In genomic region chr12:112850344-112850743, GRCm38 (mm10) we compare ENCODE assay signal across 22 mouse cellular contexts. TPM values are rescaled to one million over a fixed set of nuclear protein-coding genes. Genes with fewer than 3 reads are reported as not detected.
DNase-seq lines count a peak whose midpoint lies in the region; ATAC-seq and TF ChIP-seq lines count a peak whose summit lies in the region.
"Had no signal": no experiment of that assay in that cellular context is flagged by ENCODE, and none has a peak within 500 bp of the region (broad histone marks: within the 10 kb centered on the region; RNA-seq: fewer than 3 reads in every experiment).

No protein-coding gene starts in this region.

- 72% methylated on average over 9 of the region's 9 CpGs for WGBS in spleen, adult 2 months

- no peak for DNase-seq in spleen, adult 2 months (ENCODE audit: low read depth in 1 of 2, low spot score in 2 of 2)
- DNase-seq in spleen, postnatal 14 days (ENCODE audit: low spot score in 2 of 2), result no peak
- peak; percentile 49 to 55 for DNase-seq in B cell, adult 2 months
- DNase-seq in naive thymus-derived CD4-positive, alpha-beta T cell, adult 2 months (ENCODE audit: low read depth), result peak; percentile 15
- no peak for DNase-seq in cerebellum, postnatal 10 days
- DNase-seq: cerebellum, adult 11 months; cerebellum, adult 8-10 months; cerebellum, postnatal 25 days; gastrocnemius, adult 2 months; gastrocnemius, postnatal 25 days; heart, adult 2 months; heart, postnatal 14 days; kidney, adult 18-20 months had no signal

- no peak for TF ChIP-seq EP300 in ES-Bruce4 (IDR thresholded peaks at IDR 0.05; ENCODE audit: insufficient read depth, low read depth, low read length)

- TF ChIP-seq POLR2A in spleen, adult 2 months (IDR thresholded peaks at IDR 0.05; ENCODE audit: low read depth, low read length), result no peak
- no peak for TF ChIP-seq POLR2A in ES-Bruce4 (IDR thresholded peaks at IDR 0.05; ENCODE audit: insufficient read depth, low read length)

- H3K4me3 ChIP-seq in spleen, adult 2 months (ENCODE audit: extremely low read depth, insufficient read depth, insufficient read length), result no peak overlapping the region
- peak overlapping the region; percentile 3; the same call in 1 of the 2 replicates for H3K4me3 ChIP-seq in ES-Bruce4 (ENCODE audit: low read depth, low read length)
- H3K4me3 ChIP-seq: embryonic facial prominence, embryonic 13.5 days; gastrocnemius, adult 2 months; heart, adult 2 months; heart, embryonic 15.5 days; hindbrain, embryonic 13.5 days; intestine, embryonic 15.5 days had no signal

- ATAC-seq in activated CD4-positive, CD25-positive, alpha-beta regulatory T cell, adult 4 months, result no peak
- ATAC-seq: forebrain, embryonic 14.5 days; hindbrain, postnatal 0 days; intestine, embryonic 15.5 days had no signal

- H3K36me3 ChIP-seq in spleen, adult 2 months (ENCODE audit: control insufficient read depth, insufficient read depth, low read length), result peaks cover 20% of the 10 kb centered on the region
- no peaks in the 10 kb centered on the region for H3K36me3 ChIP-seq in ES-Bruce4 (ENCODE audit: control insufficient read depth, insufficient read depth, low read length, poor library complexity, severe bottlenecking)
- H3K36me3 ChIP-seq: embryonic facial prominence, embryonic 13.5 days; G1E; heart, embryonic 15.5 days; hindbrain, embryonic 13.5 days; intestine, embryonic 15.5 days had no signal

- no peak for TF ChIP-seq CTCF in spleen, adult 2 months (IDR thresholded peaks at IDR 0.05; ENCODE audit: extremely low read depth, insufficient read depth, insufficient read length, insufficient replicate concordance)
- TF ChIP-seq CTCF in ES-Bruce4 (IDR thresholded peaks at IDR 0.05; ENCODE audit: low read depth, low read length), result no peak

- 0 out of 2 replicates have a peak overlapping the region, but pooled peaks have one; percentile 10 for H3K27ac ChIP-seq in spleen, adult 2 months (ENCODE audit: insufficient read depth, low read length)
- peak overlapping the region; percentile 38 for H3K27ac ChIP-seq in ES-Bruce4 (ENCODE audit: insufficient read depth, low read length)
- H3K27ac ChIP-seq: embryonic facial prominence, embryonic 13.5 days; gastrocnemius, adult 2 months; heart, adult 2 months; heart, embryonic 15.5 days; hindbrain, embryonic 13.5 days; hindbrain, postnatal 0 days; intestine, embryonic 15.5 days had no signal

- H3K9ac ChIP-seq in ES-Bruce4 (ENCODE audit: low read depth, poor library complexity, severe bottlenecking), result peak overlapping the region; percentile 6; the same call in 1 of the 2 replicates
- H3K9ac ChIP-seq: embryonic facial prominence, embryonic 13.5 days; heart, embryonic 15.5 days; hindbrain, embryonic 13.5 days; intestine, embryonic 15.5 days had no signal

- H3K9me3 ChIP-seq in ES-Bruce4 (replicated peaks; ENCODE audit: control insufficient read depth, insufficient read depth, low read length, poor library complexity, severe bottlenecking), result no peaks in the 10 kb centered on the region
- H3K9me3 ChIP-seq: embryonic facial prominence, embryonic 13.5 days; G1E; heart, embryonic 15.5 days; hindbrain, embryonic 13.5 days; intestine, embryonic 15.5 days had no signal

- H3K4me1 ChIP-seq in spleen, adult 2 months (ENCODE audit: control insufficient read depth, insufficient read depth, insufficient read length), result peaks cover 18% of the 10 kb centered on the region; the same call in 1 of the 2 replicates
- H3K4me1 ChIP-seq in ES-Bruce4 (ENCODE audit: control insufficient read depth, insufficient read depth, low read length), result no peaks in the 10 kb centered on the region
- H3K4me1 ChIP-seq: embryonic facial prominence, embryonic 13.5 days; heart, embryonic 15.5 days; hindbrain, embryonic 13.5 days had no signal

- no peaks in the 10 kb centered on the region for H3K27me3 ChIP-seq in spleen, adult 2 months (ENCODE audit: control insufficient read depth, insufficient read depth, low read length)
- no peaks in the 10 kb centered on the region for H3K27me3 ChIP-seq in ES-Bruce4 (ENCODE audit: control insufficient read depth, insufficient read depth, low read length, poor library complexity, severe bottlenecking)
- H3K27me3 ChIP-seq: embryonic facial prominence, embryonic 13.5 days; intestine, embryonic 15.5 days had no signal

RNA-seq across cellular contexts. Expression of gene Gpr132, which starts 17.7 kb away (rescaled TPM):
- polyA plus RNA-seq in spleen, adult 2 months (2012; rRNA removed), result 77.9 and 81.1 TPM in 2 replicates
- 0.64 and 0.93 TPM in 2 replicates for polyA plus RNA-seq in ES-Bruce4 (2011; ENCODE audit: insufficient read depth, insufficient read length, low read depth, missing spikeins)
- polyA plus RNA-seq in activated CD4-positive, CD25-positive, alpha-beta regulatory T cell, adult 4 months (2017; shearing (Covaris generic)), result 10 to 100 TPM; 65.9 to 77.3 TPM
- polyA plus RNA-seq: embryonic facial prominence, embryonic 13.5 days; forebrain, embryonic 14.5 days; hindbrain, embryonic 13.5 days had no signal

RNA-seq across cellular contexts. Expression of gene Cdca4, which starts 21.1 kb away (rescaled TPM):
- polyA plus RNA-seq in spleen, adult 2 months (2012; rRNA removed), result 30.4 and 34.0 TPM in 2 replicates
- 58.9 and 59.1 TPM in 2 replicates for polyA plus RNA-seq in ES-Bruce4 (2011; ENCODE audit: insufficient read depth, insufficient read length, low read depth, missing spikeins)
- 10 to 100 TPM; 63.6 to 87.5 TPM for polyA plus RNA-seq in activated CD4-positive, CD25-positive, alpha-beta regulatory T cell, adult 4 months (2017; shearing (Covaris generic))

RNA-seq across cellular contexts. Expression of gene Clba1, which starts 41.6 kb away (rescaled TPM):
- polyA plus RNA-seq in spleen, adult 2 months (2012; rRNA removed), result 0.83 and 1.1 TPM in 2 replicates
- 4.9 and 7.6 TPM in 2 replicates for polyA plus RNA-seq in ES-Bruce4 (2011; ENCODE audit: insufficient read depth, insufficient read length, low read depth, missing spikeins)
- under 1 TPM in 1 of 2 experiments, not detected in 1; 0.24 TPM for polyA plus RNA-seq in activated CD4-positive, CD25-positive, alpha-beta regulatory T cell, adult 4 months (2017; shearing (Covaris generic))

RNA-seq across cellular contexts. Expression of gene Ahnak2, which starts 47.9 kb away (rescaled TPM):
- polyA plus RNA-seq in spleen, adult 2 months (2012; rRNA removed), result 0.46 and 0.83 TPM in 2 replicates
- polyA plus RNA-seq in ES-Bruce4 (2011; ENCODE audit: insufficient read depth, insufficient read length, low read depth, missing spikeins), result 25.8 and 28.6 TPM in 2 replicates
- polyA plus RNA-seq in activated CD4-positive, CD25-positive, alpha-beta regulatory T cell, adult 4 months (2017; shearing (Covaris generic)), result not detected

Comparison
In these comparisons a context has a peak if more than half of its experiments do, and no peak if none do; other contexts are left out.
1. DNase-seq: peak in B cell, adult 2 months (2 of 2) and naive thymus-derived CD4-positive, alpha-beta T cell, adult 2 months (single experiment); none in spleen, adult 2 months (0 of 2), spleen, postnatal 14 days (0 of 2) and cerebellum, postnatal 10 days (0 of 2).
2. RNA of gene Gpr132, which starts 17.7 kb away (polyA plus RNA-seq): 77.9 to 81.1 TPM in spleen, adult 2 months and 65.9 to 77.3 TPM in activated CD4-positive, CD25-positive, alpha-beta regulatory T cell, adult 4 months; 0.64 to 0.93 TPM in ES-Bruce4; every median in the first group is over 10 times any median in the second.